Mouse (Mus musculus) brain, embryonic 14.5 days (tissue): ENCODE results near the gene Mtx1.

ENCODE experiments used
- CTCF ChIP-seq: fragments of 200-500 bp; IDR thresholded peaks from 2 replicates; pipeline ENCODE4 v1.5.1; 2012; ENCODE audit warnings: inconsistent platforms, mild to moderate bottlenecking, moderate library complexity, borderline replicate concordance; ENCODE audit not compliant: insufficient read depth, insufficient read length; ENCODE audit errors: extremely low read depth
- POLR2A ChIP-seq: fragments of 200-500 bp; IDR thresholded peaks from 2 replicates; pipeline ENCODE4 v1.6.1; 2012; ENCODE audit warnings: mild to moderate bottlenecking, inconsistent platforms, borderline replicate concordance; ENCODE audit not compliant: poor library complexity, insufficient read depth, insufficient read length, severe bottlenecking; ENCODE audit errors: extremely low read depth

DNA sequence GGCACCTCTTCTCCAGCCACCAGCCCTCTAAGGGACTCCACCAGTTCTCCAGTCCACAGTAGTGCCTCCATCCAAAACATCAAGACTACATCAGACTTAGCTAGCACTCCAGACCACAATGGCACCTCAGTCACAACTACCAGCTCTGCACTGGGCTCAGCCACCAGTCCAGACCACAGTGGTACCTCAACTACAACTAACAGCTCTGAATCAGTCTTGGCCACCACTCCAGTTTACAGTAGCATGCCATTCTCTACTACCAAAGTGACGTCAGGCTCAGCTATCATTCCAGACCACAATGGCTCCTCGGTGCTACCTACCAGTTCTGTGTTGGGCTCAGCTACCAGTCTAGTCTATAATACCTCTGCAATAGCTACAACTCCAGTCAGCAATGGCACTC, 3.7 kb upstream of the Mtx1 start:
- TF ChIP-seq CTCF, result no peak
- no peak for TF ChIP-seq POLR2A
